Mouse (Mus musculus): ENCODE results near the gene Hk2. TPM values are rescaled to one million over a fixed set of nuclear protein-coding genes. Genes with fewer than 3 reads are reported as not detected.
A peak's percentile ranks its signal among the peaks of the same experiment; 100 is the strongest.

The Hk2 gene
- polyA plus RNA-seq (2017; shearing (Covaris generic)): 1 to 10 TPM; 5.0 to 6.4 TPM

GRCm38 (mm10) chr6:82774321-82774764, at the start of gene Hk2:
Hk2 (minus strand) TSS chr6:82774454.
- peak; percentile 83 for ATAC-seq

DNA sequence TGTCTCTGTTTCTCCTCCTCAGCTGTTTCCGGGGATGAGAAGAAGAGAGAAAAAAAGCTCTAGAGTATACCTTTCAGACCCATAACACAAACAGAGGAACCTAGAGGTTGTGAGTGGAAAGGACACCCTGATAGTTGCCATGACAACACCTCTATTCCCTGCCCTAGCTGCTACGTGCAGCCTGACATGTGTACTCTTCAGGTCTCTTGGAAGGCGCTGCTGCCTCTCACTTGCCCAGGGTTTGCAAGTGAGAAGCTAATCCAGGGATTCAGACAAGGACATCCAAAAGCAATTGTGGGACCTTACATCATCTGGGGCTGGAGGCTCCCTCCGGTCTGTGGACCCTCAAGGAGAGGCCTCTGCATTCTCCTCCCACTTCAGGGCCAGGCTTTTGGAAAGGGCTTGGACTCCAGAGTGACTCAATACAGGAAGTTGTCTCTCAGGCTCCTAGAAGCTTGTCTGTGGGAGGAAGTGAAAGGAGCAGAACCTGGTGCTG, 47.6 kb upstream of the Hk2 start:
- no peak for ATAC-seq

DNA sequence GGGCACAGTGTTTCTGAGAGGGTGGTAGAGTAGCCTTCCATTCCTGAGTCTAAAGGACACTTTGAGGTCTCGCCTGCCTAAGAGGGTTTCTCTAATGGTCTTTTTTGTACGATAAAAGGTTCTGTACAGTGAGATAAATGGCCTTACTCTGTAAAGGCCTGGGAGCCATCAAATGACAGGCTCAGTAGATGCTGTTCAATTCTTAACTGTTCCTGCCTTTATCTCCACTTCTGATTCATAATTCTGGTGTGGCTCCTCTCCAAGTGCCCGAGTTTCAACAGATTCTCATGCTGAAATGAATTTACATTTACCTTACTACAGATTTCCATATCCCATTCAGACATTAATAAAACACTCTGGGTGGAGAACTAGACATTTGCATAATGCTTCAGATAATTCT, 46.5 kb upstream of the Hk2 start:
- no peak for ATAC-seq

DNA sequence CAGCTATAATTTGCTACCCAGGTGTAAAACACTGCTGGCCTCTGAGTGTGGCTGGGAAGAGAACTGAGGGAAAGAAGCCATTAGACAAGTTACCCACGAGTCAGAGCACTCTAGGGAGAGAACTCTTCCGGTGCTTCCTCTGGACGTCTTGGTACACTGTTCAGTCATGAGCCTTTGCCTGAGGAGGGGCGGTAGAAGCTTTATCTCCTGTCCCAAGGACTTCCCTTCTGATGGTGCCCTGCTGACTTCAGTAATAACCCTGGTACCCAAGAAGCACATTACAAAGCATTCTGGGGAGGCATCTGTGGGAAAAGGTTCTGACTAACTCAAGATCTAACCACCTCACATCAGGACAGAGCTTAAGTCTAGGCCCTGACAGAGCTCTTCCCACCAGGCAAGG, 40.6 kb upstream of the Hk2 start:
- no peak for ATAC-seq

DNA sequence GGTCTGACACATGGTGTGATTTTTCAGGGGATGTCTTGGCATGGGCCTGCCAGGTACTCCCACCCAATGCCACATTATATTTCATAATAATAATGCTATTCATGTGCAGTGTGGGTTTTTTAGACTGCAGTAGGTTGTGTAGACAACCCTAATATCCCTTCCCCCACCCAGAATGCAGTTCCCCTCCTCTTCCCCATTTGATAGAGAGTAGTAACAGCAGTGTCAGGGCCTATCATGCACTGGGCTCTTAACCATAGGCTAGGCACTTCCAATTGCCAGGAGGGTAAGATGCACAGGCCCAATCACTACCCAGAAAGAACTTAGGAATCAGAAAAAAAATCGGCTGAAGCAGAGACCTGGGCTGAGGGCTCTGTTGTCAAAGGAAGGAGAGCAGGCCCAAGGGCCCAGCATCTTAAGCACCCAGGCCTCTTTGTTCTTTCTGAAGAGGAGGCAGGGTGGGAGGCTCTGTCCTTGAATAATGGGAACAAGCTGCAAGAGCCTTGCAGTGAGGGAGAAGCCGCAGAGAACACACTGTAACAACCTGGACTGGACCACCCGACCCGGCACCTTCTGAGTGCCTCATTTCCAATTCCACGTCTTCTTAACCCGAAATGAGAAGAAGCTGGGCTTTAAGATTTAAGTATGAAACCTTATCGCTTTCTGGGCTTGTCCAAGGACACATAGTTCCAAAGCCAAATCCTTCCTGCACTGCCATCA, 33.9 kb upstream of the Hk2 start:
- no peak for ATAC-seq

DNA sequence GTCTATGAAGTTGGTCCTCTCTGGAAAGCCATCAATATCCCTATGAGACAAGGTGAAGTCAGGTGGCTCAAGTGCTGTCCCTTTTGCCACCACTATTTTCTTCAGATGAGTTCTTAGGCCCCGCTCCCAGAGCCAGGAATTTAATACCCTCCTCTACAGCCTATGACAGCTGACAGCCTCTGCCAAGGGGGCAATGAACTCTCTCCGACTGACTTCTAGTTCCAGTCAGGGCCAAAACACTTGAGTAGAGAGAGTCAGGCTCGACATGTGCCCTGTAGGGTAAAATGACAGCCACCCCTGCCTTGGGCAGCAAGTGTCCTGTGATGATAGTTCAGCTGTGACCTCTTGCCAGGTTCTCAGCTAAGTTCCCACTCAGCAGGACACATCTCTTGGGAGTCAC, 32.7 kb upstream of the Hk2 start:
- ATAC-seq: no peak

- no peak for ATAC-seq
Observed at GRCm38 (mm10) chr6:82806503-82806902, 32.2 kb upstream of the Hk2 start.

GRCm38 (mm10) chr6:82805894-82806293, 31.6 kb upstream of the Hk2 start:
- ATAC-seq: no peak

DNA sequence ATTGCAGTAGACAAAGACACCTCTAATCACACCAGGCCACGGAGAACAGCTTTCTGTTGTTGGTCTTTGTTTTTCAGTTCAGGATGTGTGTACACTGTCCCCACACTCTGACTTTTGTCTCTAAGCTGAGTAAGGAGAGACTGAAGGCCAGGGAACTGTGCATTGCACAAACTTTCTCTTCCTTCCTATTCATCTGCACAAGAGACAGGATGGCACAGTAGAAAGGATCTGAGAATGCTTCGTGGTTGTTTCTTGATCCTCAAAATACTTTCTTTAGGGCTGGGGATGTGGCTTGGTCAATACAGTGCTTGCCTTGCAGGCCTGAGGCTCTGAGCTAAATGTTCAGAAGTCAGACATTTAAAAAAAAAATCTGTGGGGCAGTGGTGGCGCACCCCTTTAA, 30.7 kb upstream of the Hk2 start:
- no peak for ATAC-seq

GRCm38 (mm10) chr6:82798202-82798737, 24.0 kb upstream of the Hk2 start:
- ATAC-seq: no peak

DNA sequence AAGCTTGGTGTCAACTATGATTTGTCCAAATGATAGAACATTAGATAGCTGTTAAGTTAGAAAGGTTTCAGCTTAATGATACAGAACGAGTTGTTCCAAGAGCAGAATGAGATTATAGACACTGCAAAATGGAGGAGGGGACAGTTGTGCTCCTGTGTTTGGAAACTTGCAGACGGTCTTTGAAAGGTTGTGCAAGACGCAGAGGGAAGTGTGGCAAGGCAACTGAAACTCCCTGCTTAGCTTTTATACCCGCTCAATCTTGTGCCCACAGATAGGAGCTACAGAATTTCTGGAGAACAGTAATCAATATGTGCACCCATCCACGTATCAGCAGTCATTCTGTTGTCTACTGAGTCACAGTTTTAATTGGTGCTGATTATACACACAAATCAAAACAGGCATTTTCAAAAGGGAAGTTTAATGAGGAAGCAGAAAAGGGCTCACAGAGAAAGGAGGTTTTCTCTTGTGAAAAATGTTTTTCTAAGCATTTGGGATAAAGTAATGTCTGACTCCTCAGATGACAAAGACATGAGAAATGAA, 23.1 kb upstream of the Hk2 start:
- no peak for ATAC-seq

GRCm38 (mm10) chr6:82790864-82791263, 16.6 kb upstream of the Hk2 start:
- no peak for ATAC-seq

- ATAC-seq: no peak
Observed at GRCm38 (mm10) chr6:82783906-82784305, 9.7 kb upstream of the Hk2 start.

- ATAC-seq: no peak
Observed at GRCm38 (mm10) chr6:82780802-82781393, 6.6 kb upstream of the Hk2 start.

GRCm38 (mm10) chr6:82780369-82780768, 6.1 kb upstream of the Hk2 start:
- no peak for ATAC-seq

DNA sequence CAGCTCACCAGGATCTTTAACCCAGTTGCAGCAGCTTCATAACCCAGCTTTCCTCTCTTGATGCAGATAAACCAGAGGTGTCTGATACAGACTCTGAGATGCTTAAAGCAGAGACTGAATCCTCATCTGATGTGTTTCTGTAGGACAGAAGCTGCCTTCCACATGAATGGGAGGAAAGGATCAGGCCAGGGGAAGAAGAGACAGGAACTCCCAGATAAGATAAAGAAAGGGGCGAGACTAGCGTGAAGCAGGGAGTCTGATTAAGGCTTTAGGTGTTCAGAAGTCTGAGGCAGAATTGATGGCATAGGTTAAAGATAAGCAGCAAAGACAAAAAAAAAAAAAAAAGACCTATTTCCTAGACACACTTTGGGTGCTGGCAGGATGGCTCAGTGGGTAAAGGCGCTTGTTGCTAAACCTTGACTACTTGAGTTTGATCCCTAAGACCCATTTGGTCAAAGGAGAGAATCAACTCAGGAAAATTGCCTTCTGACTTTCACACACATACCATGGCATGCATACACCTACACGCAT, 2.9 kb upstream of the Hk2 start:
- ATAC-seq: no peak

- peak; percentile 51 for ATAC-seq
Observed at GRCm38 (mm10) chr6:82775386-82775785, 1.1 kb upstream of the Hk2 start.

GRCm38 (mm10) chr6:82773261-82774131, 758 bp downstream of the Hk2 start:
- ATAC-seq: peak; percentile 8

GRCm38 (mm10) chr6:82772451-82773101, 1.7 kb downstream of the Hk2 start:
- ATAC-seq: no peak

GRCm38 (mm10) chr6:82771981-82772409, 2.3 kb downstream of the Hk2 start:
- ATAC-seq: peak; percentile 25

- ATAC-seq: no peak
Observed at GRCm38 (mm10) chr6:82771059-82771458, 3.2 kb downstream of the Hk2 start.

DNA sequence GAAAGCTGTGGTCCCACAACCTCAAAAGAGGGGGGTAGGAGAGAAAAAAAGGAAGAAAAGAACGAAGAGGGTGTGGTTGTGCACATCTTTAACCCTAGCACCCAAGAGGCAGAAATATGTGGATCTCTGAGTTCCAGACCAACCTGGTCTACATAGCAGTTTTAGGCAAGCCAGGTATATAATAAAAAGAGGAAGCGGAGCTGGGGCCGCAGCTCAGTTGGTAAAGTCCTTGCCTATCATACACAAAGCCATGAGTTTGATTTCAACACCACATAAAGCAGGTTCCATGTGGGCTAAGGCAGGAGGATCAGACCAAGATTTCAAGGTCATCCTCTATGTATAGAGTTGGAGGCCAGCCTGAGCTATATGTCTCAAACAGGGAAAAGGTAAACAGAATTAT, 4.0 kb downstream of the Hk2 start:
- no peak for ATAC-seq

All from activated CD4-positive, CD25-positive, alpha-beta regulatory T cell, adult 4 months (primary cell).